Mouse (Mus musculus): ENCODE data around the gene Wfikkn1. TPM values are rescaled to one million over a fixed set of nuclear protein-coding genes. Genes with fewer than 3 reads are reported as not detected.

The Wfikkn1 gene
- polyA plus RNA-seq, 1 experiment from 2014 or later = 0.47 TPM

GRCm38 (mm10) chr17:25895415-25895814 lies 14.8 kb upstream of the Wfikkn1 start:
- no peaks in the 10 kb centered on the region; the same call in 1 of the 2 replicates for H3K36me3 ChIP-seq (ENCODE audit: control insufficient read depth, insufficient read depth, low read length)
- WGBS (ENCODE audit: insufficient replicate concordance) = 24% methylated on average over 2 of the region's 2 CpGs
- no peaks in the 10 kb centered on the region for H3K27me3 ChIP-seq (ENCODE audit: control insufficient read depth, insufficient read depth, low read length)
- H3K4me3 ChIP-seq (ENCODE audit: low read depth, low read length) = no peak overlapping the region
- no peak overlapping the region for H3K9ac ChIP-seq (ENCODE audit: low read depth, low read length)
- H3K9me3 ChIP-seq (replicated peaks; ENCODE audit: control insufficient read depth, low read length) = no peaks in the 10 kb centered on the region
- H3K4me2 ChIP-seq = no peak overlapping the region
- no peak overlapping the region for H3K27ac ChIP-seq (ENCODE audit: low read depth, low read length)
- 0 out of 2 replicates have a peak, but pooled peaks cover 5% of the 10 kb centered on the region for H3K4me1 ChIP-seq (ENCODE audit: control insufficient read depth, insufficient read depth, low read length)
- ATAC-seq (replicated peaks; ENCODE audit: insufficient number of reproducible peaks, low FRiP score, low TSS enrichment) = no peak

GRCm38 (mm10) chr17:25893975-25894617 lies 13.4 kb upstream of the Wfikkn1 start:
- H3K27ac ChIP-seq (ENCODE audit: low read depth, low read length) = no peak overlapping the region
- no peak overlapping the region for H3K9ac ChIP-seq (ENCODE audit: low read depth, low read length)
- 21% methylated on average over 2 of the region's 2 CpGs for WGBS (ENCODE audit: insufficient replicate concordance)
- no peak overlapping the region for H3K4me2 ChIP-seq
- no peaks in the 10 kb centered on the region for H3K9me3 ChIP-seq (replicated peaks; ENCODE audit: control insufficient read depth, low read length)
- H3K4me3 ChIP-seq (ENCODE audit: low read depth, low read length) = no peak overlapping the region
- no peaks in the 10 kb centered on the region for H3K36me3 ChIP-seq (ENCODE audit: control insufficient read depth, insufficient read depth, low read length)
- 0 out of 2 replicates have a peak, but pooled peaks cover 5% of the 10 kb centered on the region for H3K4me1 ChIP-seq (ENCODE audit: control insufficient read depth, insufficient read depth, low read length)
- ATAC-seq (replicated peaks; ENCODE audit: insufficient number of reproducible peaks, low FRiP score, low TSS enrichment) = no peak
- no peaks in the 10 kb centered on the region for H3K27me3 ChIP-seq (ENCODE audit: control insufficient read depth, insufficient read depth, low read length)

GRCm38 (mm10) chr17:25888837-25889236 lies 8.2 kb upstream of the Wfikkn1 start:
- Histone ChIP-seq H3K4me2 (no peak overlapping the region), H3K27ac (ENCODE audit: low read depth, low read length) (no peak overlapping the region), H3K4me3 (ENCODE audit: low read depth, low read length) (no peak overlapping the region), H3K9me3 (replicated peaks; ENCODE audit: control insufficient read depth, low read length) (no peaks in the 10 kb centered on the region), H3K27me3 (ENCODE audit: control insufficient read depth, insufficient read depth, low read length) (no peaks in the 10 kb centered on the region), H3K36me3 (ENCODE audit: control insufficient read depth, insufficient read depth, low read length) (peaks cover 3% of the 10 kb centered on the region; the same call in 1 of the 2 replicates), H3K9ac (ENCODE audit: low read depth, low read length) (no peak overlapping the region), H3K4me1 (ENCODE audit: control insufficient read depth, insufficient read depth, low read length) (no peaks in the 10 kb centered on the region)
- ATAC-seq (replicated peaks; ENCODE audit: insufficient number of reproducible peaks, low FRiP score, low TSS enrichment) = no peak
- WGBS (ENCODE audit: insufficient replicate concordance) = 77% methylated on average over 3 of the region's 3 CpGs

- peaks cover 7% of the 10 kb centered on the region; the same call in 1 of the 2 replicates for H3K36me3 ChIP-seq (ENCODE audit: control insufficient read depth, insufficient read depth, low read length)
These were observed 6.8 kb upstream of the Wfikkn1 start for GRCm38 (mm10) chr17:25887467-25887866.

GRCm38 (mm10) chr17:25886806-25887205 lies 6.1 kb upstream of the Wfikkn1 start:
- Histone ChIP-seq H3K4me1 (ENCODE audit: control insufficient read depth, insufficient read depth, low read length) (peaks cover 5% of the 10 kb centered on the region), H3K9ac (ENCODE audit: low read depth, low read length) (no peak overlapping the region), H3K27ac (ENCODE audit: low read depth, low read length) (no peak overlapping the region), H3K36me3 (ENCODE audit: control insufficient read depth, insufficient read depth, low read length) (peaks cover 7% of the 10 kb centered on the region; the same call in 1 of the 2 replicates), H3K27me3 (ENCODE audit: control insufficient read depth, insufficient read depth, low read length) (no peaks in the 10 kb centered on the region), H3K4me3 (ENCODE audit: low read depth, low read length) (no peak overlapping the region), H3K9me3 (replicated peaks; ENCODE audit: control insufficient read depth, low read length) (no peaks in the 10 kb centered on the region), H3K4me2 (no peak overlapping the region)
- no peak for ATAC-seq (replicated peaks; ENCODE audit: insufficient number of reproducible peaks, low FRiP score, low TSS enrichment)

More at GRCm38 (mm10) chr17:25887467-25887866, 6.8 kb upstream of the Wfikkn1 start:
- no peak for ATAC-seq (replicated peaks; ENCODE audit: insufficient number of reproducible peaks, low FRiP score, low TSS enrichment)
- Histone ChIP-seq H3K4me2 (no peak overlapping the region), H3K27me3 (ENCODE audit: control insufficient read depth, insufficient read depth, low read length) (no peaks in the 10 kb centered on the region), H3K9ac (ENCODE audit: low read depth, low read length) (no peak overlapping the region), H3K4me3 (ENCODE audit: low read depth, low read length) (no peak overlapping the region), H3K9me3 (replicated peaks; ENCODE audit: control insufficient read depth, low read length) (no peaks in the 10 kb centered on the region), H3K4me1 (ENCODE audit: control insufficient read depth, insufficient read depth, low read length) (no peaks in the 10 kb centered on the region), H3K27ac (ENCODE audit: low read depth, low read length) (no peak overlapping the region)
- WGBS (ENCODE audit: insufficient replicate concordance) = 81% methylated on average over 10 of the region's 10 CpGs

GRCm38 (mm10) chr17:25885636-25886035 lies 5.0 kb upstream of the Wfikkn1 start:
- Histone ChIP-seq H3K4me2 (no peak overlapping the region), H3K9me3 (replicated peaks; ENCODE audit: control insufficient read depth, low read length) (no peaks in the 10 kb centered on the region), H3K27ac (ENCODE audit: low read depth, low read length) (no peak overlapping the region), H3K9ac (ENCODE audit: low read depth, low read length) (no peak overlapping the region), H3K36me3 (ENCODE audit: control insufficient read depth, insufficient read depth, low read length) (peaks cover 10% of the 10 kb centered on the region; the same call in 1 of the 2 replicates), H3K4me1 (ENCODE audit: control insufficient read depth, insufficient read depth, low read length) (peaks cover 16% of the 10 kb centered on the region), H3K4me3 (ENCODE audit: low read depth, low read length) (no peak overlapping the region), H3K27me3 (ENCODE audit: control insufficient read depth, insufficient read depth, low read length) (no peaks in the 10 kb centered on the region)
- 65% methylated on average over 4 of the region's 4 CpGs for WGBS (ENCODE audit: insufficient replicate concordance)
- ATAC-seq (replicated peaks; ENCODE audit: insufficient number of reproducible peaks, low FRiP score, low TSS enrichment) = no peak

- Histone ChIP-seq H3K27me3 (ENCODE audit: control insufficient read depth, insufficient read depth, low read length) (no peaks in the 10 kb centered on the region), H3K4me1 (ENCODE audit: control insufficient read depth, insufficient read depth, low read length) (peaks cover 16% of the 10 kb centered on the region), H3K27ac (ENCODE audit: low read depth, low read length) (no peak overlapping the region), H3K4me2 (no peak overlapping the region), H3K9me3 (replicated peaks; ENCODE audit: control insufficient read depth, low read length) (no peaks in the 10 kb centered on the region), H3K4me3 (ENCODE audit: low read depth, low read length) (no peak overlapping the region), H3K36me3 (ENCODE audit: control insufficient read depth, insufficient read depth, low read length) (peaks cover 11% of the 10 kb centered on the region), H3K9ac (ENCODE audit: low read depth, low read length) (no peak overlapping the region)
- ATAC-seq (replicated peaks; ENCODE audit: insufficient number of reproducible peaks, low FRiP score, low TSS enrichment) = no peak
- 95% methylated on average over 3 of the region's 3 CpGs for WGBS (ENCODE audit: insufficient replicate concordance)
These were observed 3.2 kb upstream of the Wfikkn1 start for GRCm38 (mm10) chr17:25883824-25884223.

- Histone ChIP-seq H3K4me1 (ENCODE audit: control insufficient read depth, insufficient read depth, low read length) (peaks cover 16% of the 10 kb centered on the region), H3K4me3 (ENCODE audit: low read depth, low read length) (no peak overlapping the region), H3K9ac (ENCODE audit: low read depth, low read length) (no peak overlapping the region), H3K9me3 (replicated peaks; ENCODE audit: control insufficient read depth, low read length) (no peaks in the 10 kb centered on the region), H3K4me2 (no peak overlapping the region), H3K27me3 (ENCODE audit: control insufficient read depth, insufficient read depth, low read length) (no peaks in the 10 kb centered on the region), H3K27ac (ENCODE audit: low read depth, low read length) (no peak overlapping the region), H3K36me3 (ENCODE audit: control insufficient read depth, insufficient read depth, low read length) (peaks cover 12% of the 10 kb centered on the region)
- ATAC-seq (replicated peaks; ENCODE audit: insufficient number of reproducible peaks, low FRiP score, low TSS enrichment) = no peak
- 88% methylated on average over 8 of the region's 8 CpGs for WGBS (ENCODE audit: insufficient replicate concordance)
These were observed 2.6 kb upstream of the Wfikkn1 start for GRCm38 (mm10) chr17:25883268-25883667.

GRCm38 (mm10) chr17:25882306-25882705 lies 1.6 kb upstream of the Wfikkn1 start:
- no peak overlapping the region for H3K4me3 ChIP-seq (ENCODE audit: low read depth, low read length)
- no peaks in the 10 kb centered on the region for H3K27me3 ChIP-seq (ENCODE audit: control insufficient read depth, insufficient read depth, low read length)
- no peak overlapping the region for H3K4me2 ChIP-seq
- no peak overlapping the region for H3K27ac ChIP-seq (ENCODE audit: low read depth, low read length)
- H3K9me3 ChIP-seq (replicated peaks; ENCODE audit: control insufficient read depth, low read length) = no peaks in the 10 kb centered on the region
- no peak overlapping the region for H3K9ac ChIP-seq (ENCODE audit: low read depth, low read length)
- H3K36me3 ChIP-seq (ENCODE audit: control insufficient read depth, insufficient read depth, low read length) = peaks cover 11% of the 10 kb centered on the region
- ATAC-seq (replicated peaks; ENCODE audit: insufficient number of reproducible peaks, low FRiP score, low TSS enrichment) = no peak
- 30% methylated on average over 5 of the region's 5 CpGs for WGBS (ENCODE audit: insufficient replicate concordance)
- peaks cover 16% of the 10 kb centered on the region for H3K4me1 ChIP-seq (ENCODE audit: control insufficient read depth, insufficient read depth, low read length)
